7 mouse cellular contexts compared by ENCODE assay signal in the genomic region with DNA sequence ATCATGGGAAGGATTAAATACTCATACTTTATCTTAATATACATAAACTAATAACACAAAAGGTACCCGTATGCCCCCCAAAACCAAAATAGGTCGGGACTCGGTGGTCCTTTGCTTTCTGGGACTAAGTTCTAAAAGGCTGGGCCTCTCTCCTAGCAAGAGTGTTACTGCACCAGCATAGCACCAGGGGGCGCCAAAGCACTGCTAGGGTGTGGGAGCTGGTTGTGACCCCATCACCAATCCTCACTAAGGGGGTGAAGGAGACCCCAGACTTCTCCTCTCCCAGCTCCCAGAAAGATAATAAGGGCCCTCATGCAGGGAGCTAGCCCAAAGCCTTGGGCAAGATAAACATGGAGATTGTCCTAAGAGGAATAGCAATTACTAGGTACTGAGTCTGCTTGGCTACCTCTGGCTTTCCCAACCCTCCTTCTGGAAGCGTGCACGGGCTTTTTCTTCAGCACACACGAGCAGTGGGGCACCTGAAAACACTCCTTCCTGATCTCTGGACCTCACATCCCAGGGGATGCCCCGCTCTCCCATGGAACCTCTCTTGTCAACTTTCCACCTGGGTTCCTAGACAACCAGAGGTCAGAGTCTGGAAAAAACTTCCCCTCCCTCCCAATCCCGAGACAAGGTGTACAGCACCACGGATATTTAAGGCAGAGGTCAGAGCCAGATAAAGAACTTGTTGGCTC. TPM values are rescaled to one million over a fixed set of nuclear protein-coding genes. Genes with fewer than 3 reads are reported as not detected.
A peak's percentile ranks its signal among the peaks of the same experiment; 100 is the strongest.
DNase-seq lines count a peak whose midpoint lies in the region; ATAC-seq and TF ChIP-seq lines count a peak whose summit lies in the region.

No protein-coding gene starts in this region.

- ATAC-seq in liver, embryonic 16.5 days (ENCODE audit: low read depth), result no peak

- H3K9me3 ChIP-seq in liver, embryonic 16.5 days (replicated peaks; ENCODE audit: control insufficient read depth, low read length), result no peaks in the 10 kb centered on the region

- intact Hi-C loops in left cerebral cortex, postnatal 4 days (cut with DNase I), result no loop called here
- intact Hi-C loops in left cerebral cortex, postnatal 36 days (cut with DNase I), result loop anchor here (1.0 to 2.0 kb wide), 2 partner anchors 21 to 108 kb away; no protein-coding TSS in a partner anchor
- intact Hi-C loops in heart, postnatal 14 days (cut with DNase I), result loop anchor here (1.0 kb wide), 1 partner anchor 21 kb away; no protein-coding TSS in a partner anchor

- peaks cover 16% of the 10 kb centered on the region for H3K27me3 ChIP-seq in liver, embryonic 16.5 days (ENCODE audit: control insufficient read depth, insufficient read depth, low read depth, low read length)
- H3K27me3 ChIP-seq in spleen, adult 2 months (ENCODE audit: control insufficient read depth, insufficient read depth, low read length), result no peaks in the 10 kb centered on the region

- DNase-seq in left cerebral cortex, postnatal 4 days, result peak; percentile 87
- no peak for DNase-seq in left cerebral cortex, postnatal 36 days (ENCODE audit: low spot score in 2 of 2)
- peak; percentile 80 for DNase-seq in NIH3T3 (ENCODE audit: low read depth)
- peak; percentile 77 for DNase-seq in cerebellum, adult 8-10 months
- DNase-seq in heart, postnatal 14 days, result peak; percentile 86 to 89
- peak in 1 of 2 experiments; percentile 82 for DNase-seq in spleen, adult 2 months (ENCODE audit: low read depth in 1 of 2, low spot score in 2 of 2)

- TF ChIP-seq POLR2A in spleen, adult 2 months (IDR thresholded peaks at IDR 0.05; ENCODE audit: low read depth, low read length), result no peak

- H3K36me3 ChIP-seq in liver, embryonic 16.5 days (ENCODE audit: control insufficient read depth, insufficient read depth), result no peaks in the 10 kb centered on the region
- H3K36me3 ChIP-seq in spleen, adult 2 months (ENCODE audit: control insufficient read depth, insufficient read depth, low read length), result no peaks in the 10 kb centered on the region

- H3K4me2 ChIP-seq in liver, embryonic 16.5 days (ENCODE audit: low read depth, low read length), result no peak overlapping the region

- no peak overlapping the region for H3K9ac ChIP-seq in liver, embryonic 16.5 days (ENCODE audit: low read depth, low read length)

- H3K4me3 ChIP-seq in liver, embryonic 16.5 days (ENCODE audit: low read depth, low read length), result no peak overlapping the region
- peak overlapping the region; percentile 21; the same call in 1 of the 2 replicates for H3K4me3 ChIP-seq in spleen, adult 2 months (ENCODE audit: extremely low read depth, insufficient read depth, insufficient read length)

- peak overlapping the region; percentile 57 for H3K27ac ChIP-seq in liver, embryonic 16.5 days (ENCODE audit: low read length)
- peak overlapping the region; percentile 89 for H3K27ac ChIP-seq in spleen, adult 2 months (ENCODE audit: insufficient read depth, low read length)

- TF ChIP-seq CTCF in spleen, adult 2 months (IDR thresholded peaks at IDR 0.05; ENCODE audit: extremely low read depth, insufficient read depth, insufficient read length, insufficient replicate concordance), result peak; percentile 86; the same call in 1 of the 2 replicates

- H3K4me1 ChIP-seq in liver, embryonic 16.5 days (ENCODE audit: control insufficient read depth, low read depth, low read length), result peaks cover 19% of the 10 kb centered on the region
- peaks cover 44% of the 10 kb centered on the region for H3K4me1 ChIP-seq in spleen, adult 2 months (ENCODE audit: control insufficient read depth, insufficient read depth, insufficient read length)

- WGBS in liver, embryonic 16.5 days (ENCODE audit: insufficient replicate concordance), result 20% methylated on average over 10 of the region's 10 CpGs
- WGBS in spleen, adult 2 months, result 28% methylated on average over 10 of the region's 10 CpGs

RNA-seq across cellular contexts. Expression of gene Slc9a3r1, which starts 2.1 kb away (rescaled TPM):
- total RNA-seq in left cerebral cortex, postnatal 4 days (2021), result 10 to 100 TPM; 38.7 to 41.3 TPM
- total RNA-seq in left cerebral cortex, postnatal 36 days (2021), result 10 to 100 TPM; 76.4 to 82.8 TPM
- total RNA-seq in heart, postnatal 14 days (2021), result 10 to 100 TPM; 12.7 to 13.5 TPM
- 78.8 and 88.7 TPM in 2 replicates for polyA plus RNA-seq in liver, embryonic 16.5 days (2015; fragmentation: Nextera tagmentation; extraction: Ambion mirVana)
- polyA plus RNA-seq in spleen, adult 2 months (2012; rRNA removed), result 51.5 and 63.7 TPM in 2 replicates

RNA-seq across cellular contexts. Expression of gene Tmem104, which starts 26.3 kb away (rescaled TPM):
- total RNA-seq in left cerebral cortex, postnatal 4 days (2021), result 10 to 100 TPM; 18.1 to 18.2 TPM
- 10 to 100 TPM; 14.2 to 15.4 TPM for total RNA-seq in left cerebral cortex, postnatal 36 days (2021)
- 1 to 10 TPM; 9.5 to 9.6 TPM for total RNA-seq in heart, postnatal 14 days (2021)
- polyA plus RNA-seq in liver, embryonic 16.5 days (2015; fragmentation: Nextera tagmentation; extraction: Ambion mirVana), result 5.9 and 6.4 TPM in 2 replicates
- polyA plus RNA-seq in spleen, adult 2 months (2012; rRNA removed), result 16.3 and 16.5 TPM in 2 replicates

RNA-seq across cellular contexts. Expression of gene Nat9, which starts 26.6 kb away (rescaled TPM):
- 10 to 100 TPM; 12.5 to 15.6 TPM for total RNA-seq in left cerebral cortex, postnatal 4 days (2021)
- total RNA-seq in left cerebral cortex, postnatal 36 days (2021), result 10 to 100 TPM; 25.2 to 30.1 TPM
- total RNA-seq in heart, postnatal 14 days (2021), result 10 to 100 TPM; 17.0 to 17.1 TPM
- 12.7 TPM in 2 replicates for polyA plus RNA-seq in liver, embryonic 16.5 days (2015; fragmentation: Nextera tagmentation; extraction: Ambion mirVana)
- 12.3 and 12.5 TPM in 2 replicates for polyA plus RNA-seq in spleen, adult 2 months (2012; rRNA removed)

RNA-seq across cellular contexts. Expression of gene Cd300lf, which starts 27.2 kb away (rescaled TPM):
- under 1 TPM; 0.30 to 0.48 TPM for total RNA-seq in left cerebral cortex, postnatal 4 days (2021)
- under 1 TPM; 0.44 to 0.48 TPM for total RNA-seq in left cerebral cortex, postnatal 36 days (2021)
- total RNA-seq in heart, postnatal 14 days (2021), result under 1 TPM; 0.46 to 0.69 TPM
- 4.0 and 5.5 TPM in 2 replicates for polyA plus RNA-seq in liver, embryonic 16.5 days (2015; fragmentation: Nextera tagmentation; extraction: Ambion mirVana)
- polyA plus RNA-seq in spleen, adult 2 months (2012; rRNA removed), result 24.7 and 31.4 TPM in 2 replicates

Comparison
In these comparisons a context has a peak if more than half of its experiments do, and no peak if none do; other contexts are left out.
1. DNase-seq: peak in left cerebral cortex, postnatal 4 days (single experiment), NIH3T3 (single experiment), cerebellum, adult 8-10 months (single experiment) and heart, postnatal 14 days (2 of 2); none in left cerebral cortex, postnatal 36 days (0 of 2).